Mouse (Mus musculus) duodenum, adult 2 months (tissue): ENCODE data around the gene Cfap97d1. TPM values are rescaled to one million over a fixed set of nuclear protein-coding genes. Genes with fewer than 3 reads are reported as not detected.

ENCODE experiments used
- polyA plus RNA-seq: library from polyadenylated mRNA; depleted of rRNA; stranded (reverse); fragments of >200 nt; gene quantifications from 2 replicates; pipeline ENCODE4 v1.2.3, GENCODE M21; 2012; ENCODE audit warnings: low replicate concordance; rRNA removed

The Cfap97d1 gene
- polyA plus RNA-seq, result not detected in 2 replicates

DNA sequence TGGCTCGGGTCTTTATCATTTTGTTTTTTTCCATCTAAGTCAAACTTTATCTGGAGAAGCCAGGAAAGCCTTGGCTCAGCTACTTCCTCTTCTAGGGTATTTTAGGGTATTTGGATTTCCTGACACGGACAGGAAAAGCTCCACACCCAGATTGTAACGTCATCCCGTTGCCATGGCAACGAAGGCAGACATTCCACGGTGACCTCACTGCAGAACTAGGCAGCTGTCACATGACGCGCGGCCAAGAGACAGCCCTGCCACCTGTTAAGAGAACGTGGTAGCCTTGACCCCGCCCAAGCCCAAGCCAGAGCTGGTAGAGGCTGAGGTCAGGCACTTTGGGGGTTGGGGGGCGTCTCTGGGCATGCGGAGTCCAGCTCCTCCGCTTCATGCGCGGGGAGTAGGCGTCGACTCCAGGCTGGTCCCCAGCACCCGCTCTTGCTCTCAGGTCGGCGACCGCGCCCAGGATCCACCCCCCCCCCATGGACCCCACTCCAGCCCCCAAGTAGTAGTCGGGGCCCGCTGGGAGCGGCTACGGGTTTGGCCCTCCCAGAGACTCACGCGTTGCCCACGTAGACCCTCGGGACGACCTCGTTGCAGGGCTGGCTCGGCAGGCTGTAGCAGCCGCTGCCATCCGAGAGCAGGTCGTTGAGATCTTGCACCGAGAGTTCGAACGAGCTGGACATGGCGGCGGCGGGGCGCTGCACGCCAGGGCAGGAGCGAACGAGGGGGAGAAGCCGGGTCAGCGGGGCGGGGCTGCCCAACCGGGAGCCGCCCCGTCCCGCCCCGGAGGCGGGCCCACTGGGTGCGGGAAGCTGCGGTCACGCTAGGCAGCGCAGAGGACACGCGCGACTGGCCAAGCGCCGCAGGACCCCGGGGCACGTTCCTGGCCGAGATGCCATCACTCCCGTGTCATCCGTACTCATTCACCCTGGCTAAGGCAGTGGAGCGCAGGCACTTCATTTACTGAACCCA is at the start of gene Cfap97d1:
TSS of gene Cfap97d1 (plus strand) at position 226 of the 972 bp plus-strand sequence.

DNA sequence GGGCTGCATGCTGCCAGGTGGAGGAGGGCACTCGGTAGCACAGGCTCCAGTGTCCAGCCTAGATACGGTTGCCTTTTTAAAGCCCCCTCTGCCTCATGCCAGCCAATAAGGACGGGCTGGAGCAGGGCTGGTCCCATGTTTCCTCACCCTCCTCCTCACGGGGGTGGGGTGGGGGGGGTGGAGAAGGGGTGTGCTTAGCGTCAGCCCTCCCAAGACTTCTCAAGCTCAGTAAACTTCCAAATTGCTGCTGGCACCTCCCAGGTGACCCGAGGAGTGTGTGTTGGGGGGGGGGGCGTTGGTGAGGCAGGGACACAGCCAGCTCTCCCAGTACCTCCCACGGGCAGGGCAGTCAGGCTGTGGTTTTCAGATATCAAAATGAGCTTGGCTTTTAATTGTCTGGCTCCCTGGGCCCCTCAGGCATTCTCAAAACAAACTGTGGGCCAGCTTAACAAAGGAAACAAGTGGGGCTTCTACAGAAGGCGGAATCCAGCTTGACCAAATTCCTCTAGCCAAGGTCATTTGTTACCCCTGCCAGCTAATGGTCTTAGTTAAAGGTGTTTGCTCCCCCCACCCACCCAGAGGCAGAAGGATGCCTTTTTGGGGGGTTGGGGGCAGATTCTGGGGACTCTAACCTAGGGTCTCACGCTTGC is 17.0 kb upstream of the Cfap97d1 start, which contains the start of gene Sost:
TSS of gene Sost (minus strand) at position 51 of the 650 bp plus-strand sequence.

DNA sequence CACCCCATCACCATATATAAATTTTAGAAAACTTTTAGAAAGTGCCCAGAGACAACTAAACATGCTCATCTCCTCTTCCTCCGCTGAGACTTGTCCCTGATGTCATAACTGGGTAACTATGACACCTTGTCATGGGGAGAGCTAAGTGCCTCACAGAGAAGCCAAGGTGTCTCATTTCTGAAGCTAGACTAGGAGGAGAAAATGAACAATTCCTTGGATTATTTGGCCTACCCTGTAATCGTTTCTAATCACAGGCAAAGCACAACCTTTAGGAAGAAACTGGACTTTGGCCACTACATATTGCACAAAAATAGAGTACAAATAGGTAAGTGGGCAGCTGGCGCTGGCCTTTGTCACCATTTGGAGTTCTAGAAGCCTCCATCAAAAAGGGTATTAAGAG is 2.8 kb downstream of the Cfap97d1 start, which contains the start of gene Dusp3:
TSS of gene Dusp3 (minus strand) at position 101 of the 400 bp plus-strand sequence.

DNA sequence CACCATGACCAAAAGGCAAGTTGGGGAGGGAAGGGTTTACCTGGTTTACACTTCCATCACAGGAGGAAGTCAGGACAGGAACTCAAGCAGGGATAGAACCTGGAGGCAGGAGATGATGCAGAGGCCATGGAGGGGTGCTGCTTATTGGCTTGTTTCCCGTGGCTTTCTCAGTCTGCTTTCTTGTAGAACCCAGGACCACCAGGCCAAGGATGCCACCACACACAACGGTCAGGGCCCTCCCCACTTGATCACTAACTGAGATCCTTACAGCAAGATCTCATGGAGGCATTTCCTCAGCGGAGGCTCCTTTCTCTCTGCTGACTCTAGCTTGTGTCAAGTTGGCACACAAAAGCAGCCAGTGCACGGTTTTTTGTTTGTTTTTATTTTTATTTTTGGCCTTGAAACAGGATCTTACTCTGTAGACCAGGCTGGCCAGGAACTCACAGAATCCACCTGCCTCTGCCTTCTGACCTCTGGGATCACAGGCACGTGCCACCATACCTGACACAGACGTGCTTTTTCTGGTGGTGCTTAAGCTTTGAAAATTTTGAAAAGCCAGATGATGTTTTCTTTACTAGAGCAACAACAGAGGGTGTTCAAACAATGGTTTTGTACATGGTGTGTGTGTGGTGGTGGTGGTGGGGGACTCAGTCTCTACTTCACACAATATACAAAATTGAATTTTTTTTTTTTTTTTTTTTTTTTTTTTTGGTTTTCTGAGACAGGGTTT is 44.2 kb downstream of the Cfap97d1 start, which contains the start of gene Mpp3:
TSS of gene Mpp3 (minus strand) at position 375 of the 730 bp plus-strand sequence.

DNA sequence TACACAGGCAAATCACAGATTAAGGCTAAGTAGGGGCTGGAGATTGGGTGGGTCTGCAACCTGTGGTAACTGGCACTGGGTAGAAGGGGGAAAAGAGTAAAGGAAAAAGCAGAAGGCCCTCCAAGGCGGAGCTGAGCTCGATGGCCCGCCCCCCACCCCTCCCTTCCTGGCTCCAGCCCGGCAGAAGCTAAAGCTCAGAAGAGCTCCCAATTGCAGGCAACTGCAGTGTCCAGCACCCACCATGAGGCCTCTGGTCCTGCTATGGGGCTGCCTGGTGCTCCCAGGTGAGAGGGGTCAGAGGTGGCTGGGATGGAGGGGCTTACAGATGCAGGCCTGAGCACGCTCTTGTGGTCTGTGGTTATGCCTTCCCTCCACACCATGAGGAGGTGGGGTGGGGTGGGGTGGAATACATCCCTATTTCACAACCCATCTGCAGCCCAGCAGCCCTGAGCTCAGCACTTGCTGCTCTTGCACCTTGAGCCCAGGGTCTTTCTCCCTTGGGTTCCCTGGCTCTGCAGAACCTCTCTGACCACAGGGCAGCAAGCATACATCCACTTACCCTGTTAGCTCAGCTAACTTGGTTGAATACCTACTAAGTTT is 57.4 kb downstream of the Cfap97d1 start, which contains the start of gene Cd300lg:
TSS of gene Cd300lg (plus strand) at position 160 of the 600 bp plus-strand sequence.

Other genes with a start within 250 kb of the Cfap97d1 start
- 1.5 and 10.3 TPM in 2 replicates for gene Etv4, start 198.9 kb upstream of the Cfap97d1 start, polyA plus RNA-seq
- 0.31 and 0.53 TPM in 2 replicates for gene Meox1, start 89.9 kb upstream of the Cfap97d1 start, polyA plus RNA-seq
- gene Sost, start 17.3 kb upstream of the Cfap97d1 start, polyA plus RNA-seq, result not detected in 2 replicates
- gene Dusp3, start 2.7 kb downstream of the Cfap97d1 start, polyA plus RNA-seq, result 12.4 and 43.5 TPM in 2 replicates
- 1.0 and 1.7 TPM in 2 replicates for gene Mpp3, start 44.2 kb downstream of the Cfap97d1 start, polyA plus RNA-seq
- 3.6 and 5.4 TPM in 2 replicates for gene Cd300lg, start 57.2 kb downstream of the Cfap97d1 start, polyA plus RNA-seq
- 1.8 and 2.1 TPM in 2 replicates for gene Mpp2, start 104.2 kb downstream of the Cfap97d1 start, polyA plus RNA-seq
- gene Ppy, start 117.0 kb downstream of the Cfap97d1 start, polyA plus RNA-seq, result 10.5 TPM in 1 of 2 replicates, not detected in the other
- 92.0 and 116 TPM in 2 replicates for gene Pyy, start 123.6 kb downstream of the Cfap97d1 start, polyA plus RNA-seq
- gene Nags, start 161.2 kb downstream of the Cfap97d1 start, polyA plus RNA-seq, result 52.0 and 86.9 TPM in 2 replicates
- gene Tmem101, start 172.1 kb downstream of the Cfap97d1 start, polyA plus RNA-seq, result 13.8 and 14.3 TPM in 2 replicates
- gene Lsm12, start 201.0 kb downstream of the Cfap97d1 start, polyA plus RNA-seq, result 24.2 and 28.7 TPM in 2 replicates
- gene G6pc3, start 205.3 kb downstream of the Cfap97d1 start, polyA plus RNA-seq, result 64.1 and 84.2 TPM in 2 replicates
- 75.7 and 76.7 TPM in 2 replicates for gene Hdac5, start 245.9 kb downstream of the Cfap97d1 start, polyA plus RNA-seq